Mouse (Mus musculus): ENCODE measurements around the gene Ctrc.

Ctrc gene

GRCm38 (mm10) chr4:141868051-141868450, 21.9 kb upstream of the Ctrc start:
- DNase-seq (ENCODE audit: extremely low spot score, low read depth, low spot score) = no peak

DNA sequence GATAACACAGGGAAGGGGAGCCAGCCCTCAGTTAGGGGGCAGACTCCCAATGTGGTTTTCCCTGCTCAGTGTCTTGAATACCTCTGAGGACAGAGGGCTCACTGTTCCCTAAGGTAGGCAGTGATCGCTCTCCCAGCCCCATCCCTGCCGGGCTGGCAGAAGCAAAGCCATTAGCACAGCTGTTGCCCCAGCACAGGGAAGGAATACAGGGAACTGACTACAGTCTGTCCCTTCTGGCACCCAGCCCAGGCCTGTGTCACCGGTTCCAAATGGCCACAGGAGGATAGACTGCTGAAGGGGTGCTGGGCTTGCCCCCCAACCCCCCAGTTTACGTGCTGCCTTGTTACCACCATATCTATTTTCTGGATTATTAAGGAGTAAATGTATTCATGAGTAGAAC, 21.3 kb upstream of the Ctrc start:
- DNase-seq (ENCODE audit: extremely low spot score, low read depth, low spot score) = no peak

DNA sequence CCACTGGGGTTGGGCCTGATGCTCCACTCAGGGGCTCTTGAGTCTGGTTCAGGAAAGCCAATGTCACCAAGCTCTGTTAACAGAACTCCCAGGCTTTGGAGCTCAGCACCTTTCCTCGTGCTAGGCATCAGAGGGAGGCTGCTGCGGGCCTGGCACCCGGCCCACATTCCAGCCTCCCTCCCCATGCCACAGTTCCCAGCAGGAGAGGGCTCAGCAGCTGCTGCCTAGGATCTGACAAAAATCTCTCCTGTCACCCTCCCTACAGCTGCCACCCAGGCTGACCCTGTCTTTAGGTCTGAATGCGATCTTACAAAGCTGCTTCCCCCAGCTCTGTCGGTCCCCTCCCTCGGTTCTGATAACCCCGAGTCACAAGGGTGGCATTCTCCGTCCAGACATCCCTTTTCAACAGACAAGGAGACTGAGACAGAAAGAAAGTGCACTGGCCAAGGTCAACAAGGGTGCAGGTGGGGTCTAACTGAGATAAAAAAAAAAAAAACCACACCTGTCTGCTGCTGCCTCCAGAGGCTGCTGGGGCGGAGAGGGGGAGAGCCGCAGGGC, 20.9 kb upstream of the Ctrc start:
- DNase-seq (ENCODE audit: extremely low spot score, low read depth, low spot score) = no peak

- DNase-seq (ENCODE audit: extremely low spot score, low read depth, low spot score) = no peak
These were observed 19.4 kb upstream of the Ctrc start for GRCm38 (mm10) chr4:141865600-141865999.

- DNase-seq (ENCODE audit: extremely low spot score, low read depth, low spot score) = no peak
These were observed 18.8 kb upstream of the Ctrc start for GRCm38 (mm10) chr4:141865006-141865405.

GRCm38 (mm10) chr4:141864506-141864905, 18.3 kb upstream of the Ctrc start:
- no peak for DNase-seq (ENCODE audit: extremely low spot score, low read depth, low spot score)

GRCm38 (mm10) chr4:141863726-141864280, 17.6 kb upstream of the Ctrc start:
- no peak for DNase-seq (ENCODE audit: extremely low spot score, low read depth, low spot score)

DNA sequence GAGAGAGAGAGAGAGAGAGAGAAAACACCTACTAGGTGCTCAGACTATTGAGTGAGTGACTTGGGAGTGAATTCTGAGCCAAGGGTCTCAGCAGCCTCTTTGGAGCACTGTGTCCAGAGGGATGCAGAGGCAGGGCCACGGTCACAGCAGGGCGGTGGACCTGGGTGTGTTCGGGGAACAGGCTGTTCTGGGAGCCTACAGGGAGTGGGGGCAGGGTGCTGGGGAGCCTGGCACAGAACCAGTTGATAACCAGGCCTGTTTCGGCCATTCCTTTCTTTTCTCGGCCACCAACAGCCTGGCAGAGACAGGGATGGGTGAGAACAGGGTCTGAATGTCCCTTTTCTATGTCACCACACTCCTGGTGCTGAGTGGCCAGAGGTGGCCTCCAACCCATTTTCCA, 16.7 kb upstream of the Ctrc start:
- no peak for DNase-seq (ENCODE audit: extremely low spot score, low read depth, low spot score)

DNA sequence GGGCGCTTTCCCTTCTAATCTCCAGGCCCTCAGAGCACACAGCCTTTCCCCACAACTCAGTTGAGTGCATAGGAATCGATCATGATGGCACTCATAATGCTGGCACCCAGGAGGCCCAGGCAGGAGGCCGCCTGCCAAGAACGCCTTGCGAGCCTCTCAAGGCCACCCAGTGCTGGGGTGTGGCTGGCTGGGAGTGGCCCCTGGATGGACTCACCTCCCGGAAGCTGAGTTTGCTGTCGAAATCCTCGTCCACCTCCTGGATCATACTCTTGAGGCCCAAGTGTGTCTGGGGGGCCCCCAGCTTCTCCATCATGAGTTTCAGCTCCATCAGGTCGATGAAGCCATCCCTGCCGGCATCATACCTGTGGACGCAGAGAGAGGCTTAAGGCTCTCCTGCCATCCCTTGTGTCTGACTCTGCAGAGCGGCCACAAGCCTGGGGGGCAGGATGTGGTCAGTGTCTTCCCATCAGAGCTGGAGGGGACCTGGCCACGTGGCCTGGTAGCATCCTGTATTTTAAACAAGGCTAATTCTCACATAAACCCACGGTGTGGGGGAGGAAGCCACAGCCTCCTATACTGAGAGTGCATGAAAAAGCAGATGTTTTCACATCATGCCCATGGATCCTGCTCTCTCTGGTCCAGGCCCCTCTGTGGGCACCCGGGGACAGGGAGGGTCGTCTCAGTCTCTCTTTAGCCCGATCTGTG, 15.6 kb upstream of the Ctrc start:
- DNase-seq (ENCODE audit: extremely low spot score, low read depth, low spot score) = no peak

GRCm38 (mm10) chr4:141860246-141860841, 14.2 kb upstream of the Ctrc start:
- DNase-seq (ENCODE audit: extremely low spot score, low read depth, low spot score) = no peak

GRCm38 (mm10) chr4:141859351-141859750, 13.2 kb upstream of the Ctrc start:
- no peak for DNase-seq (ENCODE audit: extremely low spot score, low read depth, low spot score)

GRCm38 (mm10) chr4:141858501-141858900, 12.3 kb upstream of the Ctrc start:
- no peak for DNase-seq (ENCODE audit: extremely low spot score, low read depth, low spot score)

DNA sequence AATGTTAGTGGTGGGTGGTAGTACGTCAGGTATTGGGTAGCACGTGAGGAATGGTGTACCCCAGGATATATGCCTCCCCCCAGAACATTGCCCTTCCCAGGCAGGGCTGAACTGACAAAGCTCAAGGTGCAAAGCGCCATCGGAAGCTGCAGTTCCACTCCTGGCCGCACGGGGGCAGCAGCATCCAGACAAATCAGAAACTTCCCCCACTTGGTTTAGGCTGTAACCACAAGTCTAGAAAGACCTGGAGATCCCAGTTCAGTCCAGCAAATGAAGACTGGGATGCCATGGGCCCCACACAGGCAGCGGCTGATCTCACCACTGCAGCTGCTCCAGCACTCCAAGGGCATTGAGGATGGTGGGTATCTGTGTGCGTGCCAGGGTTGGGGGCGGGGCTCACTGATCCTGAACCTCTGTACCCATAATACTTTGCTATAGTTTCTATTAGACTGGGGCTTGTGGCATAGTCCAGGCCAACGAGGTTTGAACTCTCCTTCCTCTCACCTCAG, 11.3 kb upstream of the Ctrc start:
- DNase-seq (ENCODE audit: extremely low spot score, low read depth, low spot score) = no peak

DNA sequence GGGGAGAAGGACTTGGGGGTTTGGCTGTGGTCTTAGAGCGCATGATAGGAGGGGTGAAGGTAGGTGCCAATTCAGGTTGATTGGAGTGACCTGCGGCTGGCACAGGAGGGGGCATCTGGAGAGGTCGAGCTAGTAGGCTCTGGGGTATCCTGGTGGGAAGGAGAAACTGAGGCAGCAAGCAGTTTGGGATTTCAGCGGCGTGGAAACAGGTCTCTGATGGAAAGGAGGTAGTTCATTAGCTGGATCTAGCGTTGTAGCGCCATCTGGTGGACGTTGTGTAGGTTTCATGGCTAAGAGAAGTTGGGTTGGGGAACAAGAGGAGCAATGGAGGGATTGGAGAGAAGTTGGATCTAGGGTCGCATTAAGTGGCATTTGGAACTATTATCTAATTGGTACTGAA, 7.3 kb upstream of the Ctrc start:
- DNase-seq (ENCODE audit: extremely low spot score, low read depth, low spot score) = no peak

GRCm38 (mm10) chr4:141834536-141835095, 11.5 kb downstream of the Ctrc start:
- DNase-seq (ENCODE audit: extremely low spot score, low read depth, low spot score) = no peak

- no peak for DNase-seq (ENCODE audit: extremely low spot score, low read depth, low spot score)
These were observed 12.2 kb downstream of the Ctrc start for GRCm38 (mm10) chr4:141833911-141834310.

DNA sequence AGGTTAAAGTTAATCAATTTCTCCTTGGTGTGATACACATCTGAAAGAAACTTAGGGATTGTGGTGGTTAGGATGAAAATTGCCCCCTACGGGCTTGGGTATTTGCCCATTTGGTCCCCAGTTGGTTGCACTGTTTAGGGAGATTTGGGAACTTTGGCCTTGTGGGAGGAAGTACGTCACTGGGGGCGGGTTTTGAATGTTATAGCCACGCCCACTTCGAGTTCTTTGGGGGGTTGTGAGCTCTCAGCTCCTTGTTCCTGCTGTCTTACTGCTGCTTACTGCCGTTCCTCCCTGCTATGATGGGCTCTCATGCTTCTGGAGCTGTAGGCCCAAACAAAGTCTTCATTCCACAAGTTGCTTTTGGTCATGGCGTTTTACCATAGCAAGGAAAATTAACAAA, 14.8 kb downstream of the Ctrc start:
- DNase-seq (ENCODE audit: extremely low spot score, low read depth, low spot score) = no peak

GRCm38 (mm10) chr4:141830381-141830780, 15.8 kb downstream of the Ctrc start:
- no peak for DNase-seq (ENCODE audit: extremely low spot score, low read depth, low spot score)

DNA sequence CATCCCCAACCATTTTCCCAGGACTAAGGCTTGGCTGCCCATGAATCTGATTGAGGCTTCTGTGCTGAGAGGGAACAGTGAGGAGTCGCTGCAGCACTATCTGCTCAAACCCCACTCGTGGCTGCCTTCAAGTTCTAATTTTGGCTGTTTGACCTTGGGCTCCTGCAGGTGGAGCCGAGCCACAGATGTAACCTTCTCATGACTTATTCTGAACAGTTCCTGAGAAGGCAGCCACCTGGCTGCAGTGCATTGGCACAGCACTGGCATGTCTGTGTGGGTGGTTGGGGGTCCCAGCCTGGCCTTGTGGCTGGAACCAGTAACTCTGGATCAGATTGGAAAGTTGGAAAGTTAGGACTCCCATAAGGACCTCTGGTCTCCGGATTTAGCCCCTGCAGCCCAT, 18.0 kb downstream of the Ctrc start:
- DNase-seq (ENCODE audit: extremely low spot score, low read depth, low spot score) = no peak

GRCm38 (mm10) chr4:141827401-141827800, 18.8 kb downstream of the Ctrc start:
- DNase-seq (ENCODE audit: extremely low spot score, low read depth, low spot score) = no peak

- DNase-seq (ENCODE audit: extremely low spot score, low read depth, low spot score) = no peak
These were observed 20.1 kb downstream of the Ctrc start, which contains the start of gene Cela2a for GRCm38 (mm10) chr4:141826060-141826459. Cela2a (minus strand) TSS chr4:141826160.

DNA sequence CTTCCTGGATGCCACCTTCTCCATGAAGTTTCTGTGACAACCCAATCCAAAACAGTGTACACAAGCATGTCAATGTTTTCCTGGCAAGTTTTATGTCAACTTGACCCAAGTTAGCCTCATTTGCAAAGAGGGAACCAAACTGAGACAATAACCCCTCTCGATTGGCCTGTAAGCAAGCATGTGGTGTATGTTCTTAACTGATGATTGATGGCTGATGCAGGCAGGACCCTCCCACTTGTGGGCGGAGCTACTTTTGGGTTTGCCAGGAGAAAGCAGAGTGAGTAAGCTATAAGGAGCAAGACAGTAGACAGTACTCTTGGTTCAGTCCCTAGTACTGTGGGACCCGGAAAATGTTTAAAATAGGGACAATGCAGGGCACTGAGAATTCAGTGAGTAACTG, 23.2 kb downstream of the Ctrc start:
- DNase-seq (ENCODE audit: extremely low spot score, low read depth, low spot score) = no peak

Data from hindlimb bud, embryonic 11.5 days (tissue).